Mouse (Mus musculus): ENCODE measurements around the gene Bcl2l12.

- TF ChIP-seq CTCF (IDR thresholded peaks at IDR 0.05; ENCODE audit: control insufficient read depth, insufficient read depth, insufficient replicate concordance, low read depth, low read length) (no peak), POLR2A (IDR thresholded peaks at IDR 0.05; ENCODE audit: control insufficient read depth, low read depth, low read length) (peak; percentile 10; the same call in 1 of the 2 replicates)
Observed at GRCm38 (mm10) chr7:44986879-44987718, 11.4 kb downstream of the Bcl2l12 start.
